Mouse (Mus musculus) testis, adult 2 months (tissue): Measurements from ENCODE around the gene Gm1140. TPM values are rescaled to one million over a fixed set of nuclear protein-coding genes. Genes with fewer than 3 reads are reported as not detected.
"Not testable (repeated sequence)": the region's sequence is repeated elsewhere in the genome, so short reads cannot be mapped to it uniquely, and the experiment has no call there.

Experiments used
- H3K27ac ChIP-seq: fragments of 200-500 bp; 2 replicates; pipeline ENCODE4 v1.5.1; 2012; ENCODE audit warnings: low read depth, low read length; ENCODE audit not compliant: control insufficient read depth, insufficient read depth
- H3K27me3 ChIP-seq: fragments of 200-500 bp; 2 replicates; pipeline ENCODE4 v1.6.1; 2012; ENCODE audit warnings: mild to moderate bottlenecking, low read length, moderate library complexity; ENCODE audit not compliant: control insufficient read depth, insufficient read depth
- H3K36me3 ChIP-seq: fragments of 200-500 bp; 2 replicates; pipeline ENCODE4 v1.6.1; 2012; ENCODE audit warnings: mild to moderate bottlenecking, low read length; ENCODE audit not compliant: control insufficient read depth, insufficient read depth
- H3K4me1 ChIP-seq: fragments of 200-500 bp; 2 replicates; pipeline ENCODE4 v1.6.1; 2012; ENCODE audit warnings: low read length; ENCODE audit not compliant: control insufficient read depth, insufficient read depth
- H3K4me3 ChIP-seq: fragments of 200-500 bp; 2 replicates; pipeline ENCODE4 v1.5.1; 2012; ENCODE audit warnings: low read depth, mild to moderate bottlenecking, low read length, moderate library complexity, mixed read lengths; ENCODE audit not compliant: control insufficient read depth
- polyA plus RNA-seq: library from polyadenylated mRNA; depleted of rRNA; stranded (reverse); fragments of >200 nt; gene quantifications from 2 replicates; pipeline ENCODE4 v1.2.3, GENCODE M21; 2012; rRNA removed

Gm1140 gene
- polyA plus RNA-seq = 0.34 and 0.41 TPM in 2 replicates

- H3K4me1 ChIP-seq, H3K36me3 ChIP-seq, H3K27me3 ChIP-seq: not testable (repeated sequence)
- H3K27ac ChIP-seq = peak within 1 kb of the TSS; percentile 85
- peak within 1 kb of the TSS; percentile 27; the same call in 1 of the 2 replicates for H3K4me3 ChIP-seq
Measured at GRCm38 (mm10) chrX:67693462-67693861, at the start of gene Gm1140. Gene Gm1140 (minus strand): TSS chrX:67693562.

- Histone ChIP-seq H3K27ac (peak within 1 kb of the TSS; percentile 85), H3K4me3 (peak within 1 kb of the TSS; percentile 27)
- not testable (repeated sequence) for H3K4me1 ChIP-seq, H3K27me3 ChIP-seq, H3K36me3 ChIP-seq
Measured at GRCm38 (mm10) chrX:67695398-67695797, 2.0 kb upstream of the Gm1140 start, which contains the start of gene Gm14692. Gene Gm14692 (plus strand): TSS chrX:67695698.

Other genes with a start within 250 kb of the Gm1140 start
- gene Gm14692, start 2.1 kb upstream of the Gm1140 start, polyA plus RNA-seq = 0.34 and 0.41 TPM in 2 replicates
- 5.0 and 7.7 TPM in 2 replicates for gene 4933436I01Rik, start 227.9 kb upstream of the Gm1140 start, polyA plus RNA-seq